Mouse (Mus musculus): ENCODE data around the gene Bpgm.

Gene Bpgm

GRCm38 (mm10) chr6:34475974-34476794 is at the start of gene Bpgm:
TSS of gene Bpgm (plus strand) at chr6:34476207.
- DNase-seq (ENCODE audit: extremely low spot score, low spot score), result peak; percentile 93

- no peak for DNase-seq (ENCODE audit: extremely low spot score, low spot score)
Measured at GRCm38 (mm10) chr6:34439006-34439405, 37.0 kb upstream of the Bpgm start.

DNA sequence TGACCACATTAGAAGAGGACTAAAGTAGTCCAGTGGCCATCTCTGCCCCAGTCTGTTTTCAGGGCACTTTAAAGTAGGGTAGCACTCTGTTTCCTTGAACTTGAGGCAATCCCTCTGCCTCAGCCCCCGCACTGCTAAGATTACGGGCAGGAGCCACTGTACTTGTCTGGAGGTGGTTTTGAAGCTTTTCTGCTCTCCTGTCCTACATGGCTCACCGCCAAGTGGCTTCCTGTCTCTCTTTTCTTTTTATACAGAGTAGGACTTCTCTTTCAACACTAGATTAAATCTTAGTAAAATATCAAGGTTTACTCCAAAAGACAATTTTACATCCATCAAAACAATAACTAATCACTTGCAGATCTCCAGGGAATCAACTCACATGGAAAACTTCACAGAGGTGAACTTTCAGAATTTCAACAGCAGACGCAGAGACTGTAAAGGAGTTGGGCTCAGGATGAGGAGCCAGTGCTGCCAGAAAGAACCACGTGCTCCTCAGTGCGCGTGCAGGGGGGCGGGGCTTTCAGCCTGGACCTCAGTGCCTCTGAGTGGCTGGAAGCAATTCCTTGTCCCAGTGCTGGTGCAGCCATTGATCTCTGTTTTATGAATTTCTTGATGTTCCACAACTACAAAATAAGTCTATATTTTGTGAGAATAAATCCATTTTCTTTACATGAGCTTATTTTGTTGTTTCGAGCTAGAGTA is 34.3 kb upstream of the Bpgm start:
- DNase-seq (ENCODE audit: extremely low spot score, low spot score), result no peak

- no peak for DNase-seq (ENCODE audit: extremely low spot score, low spot score)
Measured at GRCm38 (mm10) chr6:34443791-34444190, 32.2 kb upstream of the Bpgm start.

- DNase-seq (ENCODE audit: extremely low spot score, low spot score), result peak; percentile 57
Measured at GRCm38 (mm10) chr6:34447961-34448360, 28.0 kb upstream of the Bpgm start.

- DNase-seq (ENCODE audit: extremely low spot score, low spot score), result no peak
Measured at GRCm38 (mm10) chr6:34448696-34449095, 27.3 kb upstream of the Bpgm start.

DNA sequence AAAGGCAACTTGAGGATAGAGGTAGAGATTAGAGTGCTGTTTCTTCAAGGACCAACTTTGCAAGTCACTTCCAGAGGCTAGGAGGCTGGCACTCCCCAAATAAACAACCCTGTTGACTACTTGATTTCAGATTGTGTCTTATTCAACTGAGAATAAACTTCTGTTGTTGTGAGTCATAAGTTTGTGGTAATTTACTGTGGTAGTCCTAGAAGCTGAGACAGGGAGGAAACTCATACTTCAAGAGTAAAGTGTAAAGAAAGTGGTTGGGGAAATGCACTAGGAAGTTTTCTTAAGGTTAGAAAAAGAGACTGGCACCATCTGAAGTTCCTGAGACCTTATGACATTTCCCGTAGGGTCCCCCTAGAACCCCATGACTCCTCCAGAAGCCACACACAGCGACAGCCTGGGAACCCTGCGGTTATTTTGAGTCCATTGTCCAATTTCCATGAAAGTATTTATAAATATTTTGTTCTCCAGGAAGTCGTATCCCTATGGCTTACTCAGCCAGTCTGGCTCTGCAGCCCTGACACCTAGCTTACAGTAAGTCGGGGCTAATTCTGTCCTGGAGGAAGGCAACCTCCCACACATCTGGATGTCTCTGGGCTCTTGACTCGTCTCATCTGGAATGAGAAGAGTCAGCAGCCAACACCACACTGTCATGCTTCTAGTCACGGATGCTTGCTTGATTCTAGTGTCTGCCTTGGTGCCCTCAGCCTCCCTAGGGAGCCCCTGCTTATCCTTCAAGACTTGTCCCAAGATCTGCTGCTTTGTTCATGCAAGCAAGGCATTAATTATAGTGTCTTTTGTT is 22.8 kb upstream of the Bpgm start:
- no peak for DNase-seq (ENCODE audit: extremely low spot score, low spot score)

DNA sequence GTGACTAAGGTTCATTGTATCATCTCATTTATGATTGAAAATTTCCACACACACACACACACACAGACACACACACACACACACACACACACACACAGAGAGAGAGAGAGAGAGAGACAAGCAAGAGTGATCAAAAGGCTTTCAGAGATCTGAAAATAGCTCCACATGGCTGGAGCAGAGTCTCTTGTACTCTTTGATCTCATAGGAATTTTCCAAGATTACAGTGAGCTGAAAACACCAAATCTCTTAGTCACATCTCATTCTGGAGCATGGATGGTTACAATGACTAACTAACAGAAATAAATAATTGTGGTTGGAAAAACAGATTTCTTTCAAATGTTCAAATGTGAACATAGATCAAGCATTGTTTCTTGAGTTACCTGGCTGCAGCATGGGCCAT is 16.6 kb upstream of the Bpgm start:
- no peak for DNase-seq (ENCODE audit: extremely low spot score, low spot score)

DNA sequence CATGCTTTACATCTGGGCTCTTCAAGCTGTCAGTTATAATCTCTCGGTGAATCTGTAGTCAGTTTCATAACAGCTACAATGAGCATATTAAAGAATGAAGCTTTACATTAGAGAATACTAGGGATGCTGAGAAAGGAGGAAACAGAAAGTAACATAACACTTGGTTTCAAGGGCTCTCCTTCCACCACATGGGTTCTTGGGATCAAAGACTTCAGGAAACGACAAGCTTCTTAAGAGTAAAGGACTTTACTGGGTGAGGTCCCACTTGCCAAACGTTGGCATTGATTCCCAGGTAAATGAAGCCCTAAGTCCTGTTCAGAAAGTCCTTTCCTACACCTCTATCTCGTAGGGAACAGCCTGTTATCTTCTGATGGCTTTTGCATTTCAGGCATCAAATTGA is 15.4 kb upstream of the Bpgm start:
- DNase-seq (ENCODE audit: extremely low spot score, low spot score), result no peak

GRCm38 (mm10) chr6:34463582-34463981 is 12.4 kb upstream of the Bpgm start:
- DNase-seq (ENCODE audit: extremely low spot score, low spot score), result no peak

DNA sequence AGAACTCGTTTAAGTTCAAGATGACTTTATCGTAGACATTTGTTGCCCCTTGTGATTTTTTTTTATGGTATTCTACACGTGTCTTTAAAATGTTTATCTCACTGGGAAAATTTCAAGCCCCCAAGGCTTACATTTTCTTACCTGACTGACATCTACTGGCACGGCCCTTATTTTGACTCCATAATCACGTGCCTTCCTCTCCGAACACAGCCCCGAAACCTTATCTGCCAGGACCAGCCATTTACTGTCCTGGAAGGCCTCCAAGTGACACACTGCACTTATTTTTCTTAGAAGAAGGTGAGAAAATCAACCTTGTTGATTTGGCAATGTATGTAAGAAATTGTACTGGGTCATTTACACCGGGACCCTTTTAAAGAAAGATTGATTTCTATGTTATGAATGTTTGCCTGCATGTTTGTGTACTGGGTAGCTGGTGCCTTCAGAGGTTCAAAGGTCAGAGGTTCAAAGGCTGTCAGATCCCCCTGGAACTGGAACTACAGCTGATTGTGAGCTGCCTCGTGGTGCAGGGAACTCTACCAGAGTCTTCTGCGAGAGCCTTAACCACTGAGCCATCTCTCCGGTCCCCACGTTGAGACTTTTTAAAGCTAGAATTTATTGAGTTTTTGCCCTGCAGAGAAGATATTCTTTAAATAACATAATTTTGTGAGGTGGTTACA is 4.4 kb upstream of the Bpgm start:
- no peak for DNase-seq (ENCODE audit: extremely low spot score, low spot score)

GRCm38 (mm10) chr6:34473346-34473745 is 2.7 kb upstream of the Bpgm start:
- no peak for DNase-seq (ENCODE audit: extremely low spot score, low spot score)

DNA sequence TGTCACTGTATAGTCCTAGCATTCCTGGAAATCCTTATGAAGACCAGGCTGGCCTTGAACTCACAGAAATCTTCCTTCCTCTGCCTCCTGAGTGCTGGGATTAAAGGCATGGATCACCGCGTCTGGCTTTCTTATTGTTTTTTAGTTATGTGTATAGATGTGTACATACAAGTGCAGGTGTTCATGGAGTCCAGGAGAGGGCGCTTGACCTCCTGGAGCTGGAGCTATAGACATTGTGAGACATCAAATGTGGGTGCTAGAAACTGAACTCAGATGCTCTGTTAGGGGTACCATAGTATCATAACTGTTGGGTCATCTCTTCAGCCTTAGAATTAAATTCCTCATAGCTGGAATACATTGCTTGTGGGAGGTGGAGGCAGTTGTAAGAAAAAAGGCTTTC is 2.0 kb upstream of the Bpgm start:
- DNase-seq (ENCODE audit: extremely low spot score, low spot score), result no peak

GRCm38 (mm10) chr6:34475391-34475790 is 616 bp upstream of the Bpgm start:
- no peak for DNase-seq (ENCODE audit: extremely low spot score, low spot score)

GRCm38 (mm10) chr6:34478036-34478435 is 2.0 kb downstream of the Bpgm start:
- DNase-seq (ENCODE audit: extremely low spot score, low spot score), result no peak

DNA sequence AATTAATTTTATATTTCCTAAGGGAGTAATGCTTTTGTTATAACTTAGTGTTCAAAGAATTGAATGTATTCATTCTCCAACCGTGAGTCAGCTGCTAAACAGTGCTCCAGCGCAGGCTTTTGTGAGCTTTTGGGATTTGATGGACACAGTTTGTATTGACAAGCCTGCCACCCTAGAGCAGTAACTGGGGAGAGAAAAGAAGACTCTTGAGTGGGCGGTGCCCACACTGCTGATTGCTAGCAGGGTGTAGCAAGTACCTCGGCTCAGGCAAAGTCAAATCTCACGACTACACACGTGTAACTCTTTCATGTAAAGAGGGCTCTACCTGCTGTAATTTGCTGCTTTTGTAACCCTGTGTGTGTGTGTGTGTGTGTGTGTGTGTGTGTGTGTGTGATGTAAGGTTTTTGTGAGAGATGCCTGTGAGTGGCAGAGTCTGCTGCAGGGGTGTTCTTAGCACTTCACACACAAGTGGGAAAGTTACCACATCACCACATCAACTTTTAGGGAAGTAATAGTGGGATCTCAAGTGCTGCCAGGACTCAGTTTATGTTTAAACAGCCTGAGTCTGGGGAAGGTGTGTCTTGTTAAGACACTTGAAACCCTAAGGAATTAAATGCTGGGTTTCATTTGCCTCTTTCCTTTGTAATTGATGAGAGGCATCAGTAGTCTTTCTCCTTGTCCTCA is 2.8 kb downstream of the Bpgm start:
- no peak for DNase-seq (ENCODE audit: extremely low spot score, low spot score)

- DNase-seq (ENCODE audit: extremely low spot score, low spot score), result no peak
Measured at GRCm38 (mm10) chr6:34479531-34479930, 3.5 kb downstream of the Bpgm start.

GRCm38 (mm10) chr6:34480749-34481148 is 4.7 kb downstream of the Bpgm start:
- DNase-seq (ENCODE audit: extremely low spot score, low spot score), result no peak

GRCm38 (mm10) chr6:34481349-34481748 is 5.3 kb downstream of the Bpgm start:
- no peak for DNase-seq (ENCODE audit: extremely low spot score, low spot score)

- DNase-seq (ENCODE audit: extremely low spot score, low spot score), result no peak
Measured at GRCm38 (mm10) chr6:34482842-34483241, 6.8 kb downstream of the Bpgm start.

DNA sequence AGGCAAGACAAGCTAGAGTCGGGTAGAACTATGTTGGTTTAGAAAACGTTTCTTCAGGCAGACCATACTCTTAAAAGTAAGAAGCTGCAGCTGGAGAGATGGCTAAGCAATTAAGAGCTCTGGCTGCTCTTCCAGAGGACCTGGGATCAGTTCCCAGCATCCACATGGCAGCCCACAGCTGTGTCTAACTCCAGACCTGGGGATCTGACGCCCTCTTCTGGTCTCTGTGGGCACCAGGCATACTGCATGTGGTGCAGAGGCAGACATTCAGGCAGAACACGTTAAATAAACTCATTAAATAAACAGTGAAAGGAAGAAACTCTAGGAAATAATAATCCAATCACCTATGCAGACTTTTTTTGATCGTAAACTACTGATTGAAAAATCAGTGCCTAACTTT is 7.4 kb downstream of the Bpgm start:
- no peak for DNase-seq (ENCODE audit: extremely low spot score, low spot score)

Data from neural tube, embryonic 10.5 days (tissue).